ENCODE assay signal across 27 mouse cellular contexts in the genomic region with DNA sequence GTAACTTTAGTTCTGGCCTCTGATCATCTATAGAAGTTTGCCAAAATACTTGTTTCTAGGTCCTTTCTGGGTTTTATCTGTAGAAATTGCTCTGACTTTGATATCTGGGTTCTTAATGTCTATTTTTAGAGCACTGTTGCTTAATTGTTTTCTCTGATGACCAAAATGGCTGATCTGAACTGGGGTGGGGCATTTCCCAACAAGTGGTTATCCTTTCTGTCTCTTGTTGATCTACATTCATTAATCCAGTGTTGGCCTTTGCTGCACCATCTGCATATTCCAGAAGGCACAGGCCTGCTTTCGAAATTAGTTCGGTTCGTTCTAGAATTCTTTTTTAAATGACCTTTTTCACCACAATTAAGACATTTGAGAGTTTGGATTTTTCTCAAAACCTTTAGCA.
"Had no signal": no experiment of that assay in that cellular context is flagged by ENCODE, and none has a peak within 500 bp of the region (broad histone marks: within the 10 kb centered on the region; RNA-seq: fewer than 3 reads in every experiment).

No protein-coding gene starts in this region.

- H3K27me3 ChIP-seq: embryonic facial prominence, embryonic 12.5 days; embryonic facial prominence, embryonic 13.5 days; embryonic facial prominence, embryonic 15.5 days; forebrain, embryonic 12.5 days; forebrain, embryonic 13.5 days; forebrain, embryonic 15.5 days had no signal

- H3K27ac ChIP-seq: embryonic facial prominence, embryonic 10.5 days; embryonic facial prominence, embryonic 12.5 days; embryonic facial prominence, embryonic 13.5 days; embryonic facial prominence, embryonic 15.5 days; forebrain, embryonic 10.5 days; forebrain, embryonic 12.5 days; forebrain, embryonic 13.5 days; forebrain, embryonic 15.5 days; gastrocnemius, adult 2 months had no signal

- H3K4me1 ChIP-seq: embryonic facial prominence, embryonic 15.5 days; forebrain, embryonic 15.5 days had no signal

- H3K9ac ChIP-seq: embryonic facial prominence, embryonic 12.5 days; embryonic facial prominence, embryonic 13.5 days; embryonic facial prominence, embryonic 15.5 days; forebrain, embryonic 12.5 days; forebrain, embryonic 13.5 days; forebrain, embryonic 15.5 days; forebrain, postnatal 0 days had no signal

- H3K36me3 ChIP-seq: embryonic facial prominence, embryonic 12.5 days; embryonic facial prominence, embryonic 13.5 days; embryonic facial prominence, embryonic 15.5 days; forebrain, embryonic 12.5 days; forebrain, embryonic 15.5 days had no signal

- ATAC-seq: forebrain, embryonic 13.5 days; forebrain, embryonic 14.5 days; forebrain, embryonic 15.5 days; forebrain, embryonic 16.5 days; forebrain, postnatal 0 days had no signal

- H3K4me2 ChIP-seq: embryonic facial prominence, embryonic 12.5 days; embryonic facial prominence, embryonic 13.5 days; embryonic facial prominence, embryonic 15.5 days; forebrain, embryonic 12.5 days; forebrain, embryonic 13.5 days; forebrain, embryonic 15.5 days had no signal

- H3K4me3 ChIP-seq: embryonic facial prominence, embryonic 10.5 days; embryonic facial prominence, embryonic 12.5 days; embryonic facial prominence, embryonic 13.5 days; embryonic facial prominence, embryonic 15.5 days; erythroblast, embryonic 14.5 days; forebrain, embryonic 10.5 days; forebrain, embryonic 12.5 days; forebrain, embryonic 13.5 days; forebrain, embryonic 15.5 days; gastrocnemius, adult 2 months had no signal

- H3K9me3 ChIP-seq: embryonic facial prominence, embryonic 10.5 days; embryonic facial prominence, embryonic 12.5 days; embryonic facial prominence, embryonic 13.5 days; embryonic facial prominence, embryonic 15.5 days; forebrain, embryonic 13.5 days; forebrain, embryonic 15.5 days had no signal

- DNase-seq: cerebellum, adult 2 months; cerebellum, adult 8-10 months; cerebellum, adult 9-10 months; cerebellum, adult 9-11 months; cerebellum, postnatal 10 days; cerebellum, postnatal 14 days; cerebellum, postnatal 25 days; cerebellum, postnatal 36 days; embryo, embryonic 11 days; forebrain, postnatal 0 days; gastrocnemius, adult 2 months; gastrocnemius, postnatal 10 days; gastrocnemius, postnatal 14 days; gastrocnemius, postnatal 25 days; gastrocnemius, postnatal 36 days; heart, adult 18-20 months had no signal
